Mouse (Mus musculus) spleen, adult 2 months (tissue): Measurements from ENCODE around the gene Ccn1. TPM values are rescaled to one million over a fixed set of nuclear protein-coding genes. Genes with fewer than 3 reads are reported as not detected.

ENCODE experiments used
- DNase-seq, 2 experiments: peaks; one replicate each; pipeline versions ENCODE4 v3.0.0 to v3.0.0-alpha.2; 2012 to 2021; ENCODE audit warnings: low spot score in 2 of 2, low read depth in 1 of 2
- H3K27ac ChIP-seq: fragments of 200-500 bp; 2 replicates; pipeline ENCODE4 v1.5.1; 2012; ENCODE audit warnings: low read length, inconsistent platforms; ENCODE audit not compliant: insufficient read depth
- H3K27me3 ChIP-seq: fragments of 200-500 bp; 2 replicates; pipeline ENCODE4 v1.6.1; 2012; ENCODE audit warnings: mild to moderate bottlenecking, moderate library complexity, low read length, inconsistent platforms; ENCODE audit not compliant: control insufficient read depth, insufficient read depth
- H3K36me3 ChIP-seq: fragments of 200-500 bp; 2 replicates; pipeline ENCODE4 v1.6.1; 2012; ENCODE audit warnings: mild to moderate bottlenecking, low read length, inconsistent platforms; ENCODE audit not compliant: control insufficient read depth, insufficient read depth
- H3K4me1 ChIP-seq: fragments of 200-500 bp; 2 replicates; pipeline ENCODE4 v1.6.1; 2011; ENCODE audit warnings: inconsistent platforms; ENCODE audit not compliant: control insufficient read depth, insufficient read depth, insufficient read length
- H3K4me3 ChIP-seq: fragments of 200-500 bp; 2 replicates; pipeline ENCODE4 v1.5.1; 2011; ENCODE audit warnings: mild to moderate bottlenecking, inconsistent platforms; ENCODE audit not compliant: insufficient read depth, insufficient read length; ENCODE audit errors: extremely low read depth
- CTCF ChIP-seq: fragments of 200-500 bp; IDR thresholded peaks from 2 replicates; pipeline ENCODE4 v1.5.1; 2011; ENCODE audit warnings: mild to moderate bottlenecking, inconsistent platforms; ENCODE audit not compliant: insufficient read depth, insufficient read length, insufficient replicate concordance; ENCODE audit errors: extremely low read depth
- POLR2A ChIP-seq: fragments of 200-500 bp; IDR thresholded peaks from 2 replicates; pipeline ENCODE4 v1.6.1; 2011; ENCODE audit warnings: low read depth, low read length, inconsistent platforms
- WGBS: fragments of 180-500 bp; shearing (Covaris S2); methylation state at CpG from one replicate; pipeline ENCODE4 v1.1.7; 2018; 5-methylcytosine and 5-hydroxymethylcytosine counted together
- polyA plus RNA-seq: library from polyadenylated mRNA; depleted of rRNA; stranded (reverse); fragments of >200 nt; gene quantifications from 2 replicates; pipeline ENCODE4 v1.2.3, GENCODE M21; 2012

The Ccn1 gene
- polyA plus RNA-seq, 1 experiment: 26.5 TPM

DNA sequence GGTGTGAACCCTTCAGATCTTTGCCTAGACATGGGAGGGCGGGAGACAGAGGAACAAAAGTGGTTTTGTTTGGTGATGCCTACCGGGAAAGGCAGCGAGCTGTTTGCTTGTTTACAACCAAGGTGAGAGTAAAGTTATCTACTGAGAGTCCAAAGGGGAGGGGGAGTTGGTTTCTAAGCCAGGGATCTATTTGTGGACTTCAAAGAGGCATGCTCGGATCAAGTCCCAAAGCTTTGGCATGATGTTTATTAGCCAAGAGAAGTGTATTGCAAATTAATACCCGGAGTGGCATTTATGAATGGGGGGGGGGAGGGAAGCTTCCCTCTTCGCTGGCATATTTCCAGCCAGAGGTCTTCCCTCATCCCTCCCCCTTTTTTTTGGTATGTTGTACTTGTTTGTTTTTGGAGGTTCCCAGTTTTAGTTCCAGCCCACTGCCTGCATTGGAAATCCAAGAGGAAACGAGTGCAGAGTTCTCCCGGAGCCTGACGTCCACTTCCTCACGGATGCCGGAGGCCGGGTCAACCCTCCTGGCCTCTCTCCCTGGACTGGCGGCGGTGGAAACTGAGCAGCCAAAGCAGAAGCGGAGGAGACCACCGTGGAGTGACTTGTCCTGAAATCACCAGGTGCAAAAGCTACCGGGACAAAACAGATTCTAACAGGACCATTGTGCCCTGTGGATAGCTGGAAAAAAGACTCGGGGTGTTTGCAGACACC lies 674 bp upstream of the Ccn1 start:
- WGBS: 6% methylated on average over 18 of the region's 18 CpGs
- peak overlapping the region; percentile 40 for H3K27ac ChIP-seq
- no peaks in the 10 kb centered on the region; the same call in 1 of the 2 replicates for H3K4me1 ChIP-seq
- peak overlapping the region; percentile 14; the same call in 1 of the 2 replicates for H3K4me3 ChIP-seq
- no peaks in the 10 kb centered on the region for H3K36me3 ChIP-seq
- no peak for DNase-seq
- peaks cover 10% of the 10 kb centered on the region; the same call in 1 of the 2 replicates for H3K27me3 ChIP-seq
- TF ChIP-seq CTCF (no peak), POLR2A (no peak)

DNA sequence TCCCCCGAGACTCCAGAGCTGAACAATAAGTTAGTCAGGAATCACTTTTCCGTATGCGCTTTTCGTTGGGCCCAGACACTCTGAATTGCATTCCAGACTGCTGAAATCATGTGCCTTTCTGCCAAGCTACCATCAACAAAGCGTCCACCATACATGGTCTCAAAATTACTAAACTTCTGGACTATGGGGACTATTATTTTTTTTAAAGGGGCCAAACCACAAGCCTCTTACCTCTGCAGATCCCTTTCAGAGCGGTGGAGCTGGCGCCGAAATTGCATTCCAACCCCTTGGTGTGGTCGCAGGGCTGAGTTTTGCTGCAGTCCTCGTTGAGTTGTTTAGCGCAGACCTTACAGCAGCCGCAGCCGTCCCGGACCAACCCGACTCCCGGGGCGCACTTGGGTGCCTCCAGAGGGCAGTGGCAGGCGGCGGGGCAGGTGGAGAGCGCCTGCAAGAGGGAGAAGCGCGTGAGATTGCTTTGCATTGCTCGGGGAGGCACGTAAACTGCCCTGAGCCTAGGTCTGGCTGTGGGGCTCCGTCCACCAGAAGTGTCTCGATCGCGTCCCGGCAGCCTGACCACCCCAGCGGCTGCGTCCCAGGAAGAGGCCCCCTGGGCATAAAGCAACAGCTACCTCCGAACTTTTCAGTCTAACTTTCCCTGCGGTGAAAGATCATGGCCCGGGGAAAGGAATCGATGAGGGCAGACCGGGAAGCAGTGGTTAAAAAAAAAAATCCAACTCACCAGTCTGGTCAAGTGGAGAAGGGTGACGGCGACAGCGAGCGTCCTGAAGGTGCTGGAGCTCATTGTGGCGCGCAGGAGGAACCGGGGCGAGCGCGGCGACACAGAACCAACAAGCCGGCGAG lies 560 bp downstream of the Ccn1 start:
- H3K4me1 ChIP-seq: no peaks in the 10 kb centered on the region; the same call in 1 of the 2 replicates
- H3K36me3 ChIP-seq: no peaks in the 10 kb centered on the region
- peak overlapping the region; percentile 56 for H3K27ac ChIP-seq
- TF ChIP-seq POLR2A: no peak
- no peak for TF ChIP-seq CTCF
- peaks cover 10% of the 10 kb centered on the region; the same call in 1 of the 2 replicates for H3K27me3 ChIP-seq
- DNase-seq: no peak
- H3K4me3 ChIP-seq: peak overlapping the region; percentile 35; the same call in 1 of the 2 replicates
- 3% methylated on average over 49 of the region's 49 CpGs for WGBS

DNA sequence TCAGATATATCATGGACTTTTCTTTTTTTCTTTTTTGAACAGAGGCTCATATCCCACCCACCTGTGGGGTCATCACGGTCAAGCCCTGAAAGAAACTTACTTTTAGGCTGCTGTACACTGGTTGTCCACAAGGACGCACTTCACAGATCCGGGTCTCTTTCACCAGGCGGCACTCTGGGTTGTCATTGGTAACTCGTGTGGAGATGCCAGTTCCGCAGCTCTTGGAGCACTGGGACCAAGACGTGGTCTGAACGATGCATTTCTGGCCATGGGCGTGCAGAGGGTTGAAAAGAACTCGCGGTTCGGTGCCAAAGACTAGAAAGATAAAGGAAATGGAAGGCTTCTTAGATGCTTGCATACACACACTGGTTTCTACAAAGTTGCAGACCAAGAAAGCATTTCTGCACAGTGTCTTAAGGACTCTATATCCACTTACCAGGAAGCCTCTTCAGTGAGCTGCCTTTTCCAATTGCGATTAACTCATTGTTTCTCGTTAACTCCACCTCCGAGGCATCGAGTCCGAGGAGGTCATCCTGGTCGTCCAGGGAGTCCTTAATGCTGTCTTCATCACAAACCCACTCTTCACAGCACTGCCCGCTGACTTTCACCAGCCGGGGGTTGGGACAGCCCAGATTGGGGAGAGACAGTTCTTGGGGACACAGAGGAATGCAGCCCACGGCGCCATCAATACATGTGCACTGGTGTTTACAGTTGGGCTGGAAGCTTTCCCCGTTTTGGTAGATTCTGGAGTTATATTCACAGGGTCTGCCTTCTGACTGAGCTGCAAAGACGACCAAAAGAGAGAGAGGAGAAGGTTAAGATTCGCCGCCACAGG lies 1.5 kb downstream of the Ccn1 start:
- Histone ChIP-seq H3K4me1 (no peaks in the 10 kb centered on the region; the same call in 1 of the 2 replicates), H3K27me3 (peaks cover 7% of the 10 kb centered on the region; the same call in 1 of the 2 replicates), H3K4me3 (no peak overlapping the region), H3K27ac (no peak overlapping the region), H3K36me3 (no peaks in the 10 kb centered on the region)
- no peak for DNase-seq
- WGBS: 23% methylated on average over 26 of the region's 26 CpGs
- TF ChIP-seq POLR2A (no peak), CTCF (no peak)

DNA sequence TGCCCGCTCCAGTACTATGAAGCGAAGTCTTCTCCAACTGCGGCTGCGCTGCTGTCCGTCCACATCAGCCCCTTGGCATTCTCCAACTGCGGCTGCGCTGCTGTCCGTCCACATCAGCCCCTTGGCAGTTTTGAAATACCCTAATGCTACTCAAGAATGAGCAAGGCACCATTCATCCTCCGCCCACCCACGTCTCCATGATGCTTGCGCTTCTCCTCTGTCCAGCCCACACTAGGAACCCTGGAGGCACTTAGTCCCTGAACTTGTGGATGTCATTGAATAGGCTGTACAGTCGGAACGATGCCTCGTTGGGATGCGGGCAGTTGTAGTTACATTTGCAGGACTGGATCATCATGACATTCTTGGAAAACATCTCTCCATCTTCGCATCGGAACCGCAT lies 2.4 kb downstream of the Ccn1 start:
- Histone ChIP-seq H3K27ac (no peak overlapping the region), H3K27me3 (peaks cover 2% of the 10 kb centered on the region; the same call in 1 of the 2 replicates), H3K4me3 (no peak overlapping the region), H3K4me1 (no peaks in the 10 kb centered on the region; the same call in 1 of the 2 replicates), H3K36me3 (no peaks in the 10 kb centered on the region)
- DNase-seq: no peak
- TF ChIP-seq CTCF: no peak
- no peak for TF ChIP-seq POLR2A
- WGBS: 90% methylated on average over 18 of the region's 18 CpGs

DNA sequence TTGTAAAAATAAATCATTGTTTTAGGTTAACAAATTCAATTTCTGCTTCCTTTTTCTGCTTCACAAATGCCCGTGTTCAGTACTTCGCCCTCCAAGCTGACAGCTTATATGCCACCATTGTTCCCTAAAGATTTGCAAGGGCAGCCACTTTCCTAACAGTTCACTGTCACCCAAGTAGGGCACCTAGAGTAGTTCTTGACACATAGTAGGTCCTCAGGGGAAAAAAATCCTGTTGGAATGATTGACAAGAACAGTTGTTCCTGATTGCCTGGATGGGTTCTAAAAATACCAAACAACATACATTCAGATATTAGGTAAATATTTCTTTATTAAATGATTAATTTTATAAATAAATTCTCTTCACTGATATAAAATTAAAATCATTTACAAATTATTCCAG lies 3.1 kb downstream of the Ccn1 start:
- Histone ChIP-seq H3K4me3 (no peak overlapping the region), H3K36me3 (no peaks in the 10 kb centered on the region), H3K27ac (no peak overlapping the region), H3K4me1 (no peaks in the 10 kb centered on the region; the same call in 1 of the 2 replicates), H3K27me3 (peaks cover 2% of the 10 kb centered on the region; the same call in 1 of the 2 replicates)
- no peak for TF ChIP-seq POLR2A
- TF ChIP-seq CTCF: no peak
- WGBS: 51% methylated on average over 2 of the region's 2 CpGs
- no peak for DNase-seq

DNA sequence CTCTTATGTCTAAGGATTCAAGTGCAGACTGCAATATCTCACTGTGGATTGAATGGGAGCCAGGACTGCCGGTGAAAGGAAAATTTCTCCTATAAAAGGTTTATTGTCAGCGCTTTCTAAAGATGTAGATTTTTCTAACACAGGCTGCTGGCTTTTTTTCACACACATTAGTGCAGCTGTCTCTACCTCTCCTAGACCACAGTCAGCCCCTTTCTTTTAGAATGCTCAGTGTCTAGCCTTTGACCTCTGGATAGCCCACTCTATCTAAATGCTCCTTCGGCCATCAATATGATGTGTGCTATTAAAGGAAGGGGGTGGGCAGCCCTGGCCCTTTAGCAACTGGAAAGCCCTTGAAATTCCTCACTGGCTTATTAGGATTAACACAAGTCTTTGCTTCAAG lies 3.8 kb downstream of the Ccn1 start:
- no peak overlapping the region for H3K4me3 ChIP-seq
- WGBS: 85% methylated on average over 3 of the region's 3 CpGs
- no peak for DNase-seq

More for the DNA sequence above, 3.8 kb downstream of the Ccn1 start:
- TF ChIP-seq POLR2A (no peak), CTCF (no peak)
- Histone ChIP-seq H3K4me1 (no peaks in the 10 kb centered on the region; the same call in 1 of the 2 replicates), H3K27ac (no peak overlapping the region), H3K27me3 (no peaks in the 10 kb centered on the region), H3K36me3 (no peaks in the 10 kb centered on the region)
